Mouse (Mus musculus) left cerebral cortex, adult 2 months (tissue): ENCODE results near the gene Cxcl5. TPM values are rescaled to one million over a fixed set of nuclear protein-coding genes. Genes with fewer than 3 reads are reported as not detected.

ENCODE experiments used
- DNase-seq, 2 experiments: peaks; one replicate each; pipeline ENCODE4 v3.0.0; 2021 to 2022; ENCODE audit warnings: low spot score in 2 of 2, mixed read lengths in 1 of 2; ENCODE audit errors: extremely low spot score in 1 of 2
- H3K27ac ChIP-seq: fragments of 200-600 bp; 2 replicates; pipeline ENCODE4 v1.8.1; 2022
- H3K4me3 ChIP-seq: fragments of 200-600 bp; 2 replicates; pipeline ENCODE4 v1.8.1; 2022
- CTCF ChIP-seq: fragments of 200-600 bp; IDR thresholded peaks from 2 replicates; pipeline ENCODE4 v1.8.1; 2022; ENCODE audit warnings: antibody characterized with exemption, mild to moderate bottlenecking, moderate library complexity
- intact Hi-C: fragments of 180-260 bp; cut with DNase I; formaldehyde crosslinking; loops from one replicate; pipeline ENCODE4 v1.15.1; 2025
- total RNA-seq, 2 experiments: library from RNA; stranded (reverse); gene quantifications; 2 replicates each; pipeline ENCODE4 v1.2.3; 2021

Cxcl5 gene
- total RNA-seq, 2 experiments from 2014 or later = 0.35 TPM; not detected in 1

- no peak for TF ChIP-seq CTCF
- no peak overlapping the region for H3K4me3 ChIP-seq
- no peak overlapping the region for H3K27ac ChIP-seq
- no peak for DNase-seq
- intact Hi-C loops = no loop called here
Measured at GRCm38 (mm10) chr5:90763912-90764665, 4.9 kb downstream of the Cxcl5 start.

- no peak for TF ChIP-seq CTCF
- no peak overlapping the region for H3K27ac ChIP-seq
- H3K4me3 ChIP-seq = no peak overlapping the region
- DNase-seq = no peak
- intact Hi-C loops = no loop called here
Measured at GRCm38 (mm10) chr5:90765821-90766606, 6.9 kb downstream of the Cxcl5 start.

DNA sequence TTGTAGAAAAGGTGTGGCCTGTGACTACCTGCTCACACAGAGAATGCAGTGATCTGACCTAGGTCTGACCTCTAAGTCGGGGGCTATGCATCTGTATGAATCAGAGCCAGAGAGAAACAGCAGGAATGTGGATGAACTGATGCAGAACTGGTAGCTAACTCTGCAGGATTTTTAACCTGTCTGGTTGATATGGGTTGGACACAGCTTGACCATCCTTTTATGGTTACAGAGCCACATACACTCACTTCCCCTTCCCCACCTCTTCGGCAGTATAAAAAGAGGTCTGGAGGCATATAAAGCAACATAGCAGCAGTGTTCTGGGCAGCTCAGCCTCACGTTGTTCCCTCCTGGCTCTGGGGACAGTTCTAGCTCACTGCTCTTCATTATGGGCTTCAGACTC is 9.1 kb downstream of the Cxcl5 start, which contains the start of gene Ppbp:
TSS of gene Ppbp (plus strand) at position 301 of the 400 bp plus-strand sequence.
- H3K4me3 ChIP-seq = no peak within 1 kb of the TSS
- no peak within 1 kb of the TSS for H3K27ac ChIP-seq
- intact Hi-C loops = no loop called here
- DNase-seq = no peak
- no peak for TF ChIP-seq CTCF

DNA sequence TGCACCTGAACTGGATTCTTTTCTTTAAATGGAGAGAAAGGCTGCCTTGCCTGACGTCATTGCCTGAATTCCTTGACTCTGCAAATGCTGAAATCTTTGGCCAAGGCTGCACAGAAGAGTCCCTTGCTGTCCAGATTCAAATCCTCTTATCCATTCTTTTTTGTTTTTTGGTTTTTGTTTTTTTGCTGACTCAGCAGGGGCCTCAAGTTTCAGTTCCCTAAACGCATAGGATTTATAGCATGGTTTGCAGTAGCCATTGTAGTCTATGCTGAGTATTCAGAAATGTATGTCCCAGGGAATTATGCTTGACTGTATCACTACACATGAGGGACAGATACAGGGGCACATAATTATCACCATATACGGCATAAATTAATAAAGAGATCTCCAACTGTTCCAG is 12.2 kb downstream of the Cxcl5 start:
- no peak for DNase-seq
- no peak for TF ChIP-seq CTCF
- Histone ChIP-seq H3K27ac (no peak overlapping the region), H3K4me3 (no peak overlapping the region)
- intact Hi-C loops = no loop called here

GRCm38 (mm10) chr5:90771880-90772653 is 12.9 kb downstream of the Cxcl5 start, which contains the start of gene Pf4:
Pf4 (plus strand) TSS chr5:90772435.
- no peak for DNase-seq
- H3K4me3 ChIP-seq = no peak within 1 kb of the TSS
- intact Hi-C loops = no loop called here
- no peak within 1 kb of the TSS for H3K27ac ChIP-seq
- TF ChIP-seq CTCF = no peak

- DNase-seq = no peak
- intact Hi-C loops = no loop called here
- Histone ChIP-seq H3K4me3 (no peak overlapping the region), H3K27ac (no peak overlapping the region)
- no peak for TF ChIP-seq CTCF
Measured at GRCm38 (mm10) chr5:90775562-90775961, 16.4 kb downstream of the Cxcl5 start.

- Histone ChIP-seq H3K27ac (no peak overlapping the region), H3K4me3 (no peak overlapping the region)
- no peak for DNase-seq
- intact Hi-C loops = no loop called here
- TF ChIP-seq CTCF = no peak
Measured at GRCm38 (mm10) chr5:90777621-90778020, 18.5 kb downstream of the Cxcl5 start.

DNA sequence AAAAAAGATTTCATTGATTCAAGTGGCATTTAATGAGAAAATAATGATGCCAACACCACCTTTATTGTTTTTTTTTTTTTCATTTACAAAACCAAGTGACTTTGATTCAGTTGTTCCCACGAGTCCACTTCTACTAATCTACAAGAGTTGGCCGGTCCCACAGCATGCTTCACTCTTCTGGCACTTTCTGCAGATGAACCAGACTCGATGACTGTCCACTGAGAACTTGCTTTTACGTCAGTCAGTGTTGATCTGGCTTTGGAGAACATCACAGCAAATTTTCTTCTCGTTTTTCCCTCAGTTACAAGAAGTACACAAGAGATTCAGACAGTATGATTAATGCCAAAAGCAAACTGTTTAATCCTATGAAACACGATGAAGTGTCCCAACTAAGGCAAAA is 19.7 kb downstream of the Cxcl5 start:
- no peak for DNase-seq
- intact Hi-C loops = no loop called here
- no peak overlapping the region for H3K4me3 ChIP-seq
- no peak overlapping the region for H3K27ac ChIP-seq
- no peak for TF ChIP-seq CTCF

DNA sequence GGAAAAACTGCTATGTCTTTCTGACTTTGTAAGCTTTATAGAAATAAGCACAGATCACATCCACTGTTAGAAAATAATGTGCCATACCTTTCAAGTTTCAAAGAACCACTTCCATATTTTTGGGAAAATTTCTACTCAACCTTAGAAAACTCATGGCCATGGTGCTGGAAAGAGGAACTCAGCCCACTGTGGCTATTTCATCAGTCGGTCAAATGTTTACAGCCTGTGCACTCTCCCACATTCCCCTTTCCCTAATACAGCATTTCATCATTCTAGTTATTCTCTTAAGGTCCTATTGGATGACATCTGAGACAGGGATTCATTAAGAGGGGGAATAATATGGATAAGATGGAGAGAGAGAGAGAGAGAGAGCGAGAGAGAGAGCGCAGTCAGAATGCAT is 24.5 kb downstream of the Cxcl5 start:
- intact Hi-C loops = no loop called here

GRCm38 (mm10) chr5:90785659-90786588 is 26.8 kb downstream of the Cxcl5 start, which contains the start of gene Cxcl3:
Cxcl3 (plus strand) TSS chr5:90786103.
- no peak; the same call in none of the 2 replicates for TF ChIP-seq CTCF
- no peak within 1 kb of the TSS for H3K4me3 ChIP-seq
- intact Hi-C loops = loop anchor here (5.0 kb wide), 1 partner anchor 124 kb away; no protein-coding TSS in a partner anchor
- DNase-seq = no peak
- no peak within 1 kb of the TSS for H3K27ac ChIP-seq

More for the DNA sequence above, 24.5 kb downstream of the Cxcl5 start:
- H3K4me3 ChIP-seq = no peak overlapping the region
- H3K27ac ChIP-seq = no peak overlapping the region
- TF ChIP-seq CTCF = no peak
- DNase-seq = no peak

GRCm38 (mm10) chr5:90788114-90788513 is 29.0 kb downstream of the Cxcl5 start:
- peak; percentile 10; the same call in 1 of the 2 replicates for TF ChIP-seq CTCF
- Histone ChIP-seq H3K27ac (no peak overlapping the region), H3K4me3 (no peak overlapping the region)
- intact Hi-C loops = loop anchor here (5.0 kb wide), 1 partner anchor 126 kb away; no protein-coding TSS in a partner anchor
- DNase-seq = no peak
